Mouse (Mus musculus): ENCODE measurements around the gene H2al1a. TPM values are rescaled to one million over a fixed set of nuclear protein-coding genes. Genes with fewer than 3 reads are reported as not detected.
"Not testable (repeated sequence)": the region's sequence is repeated elsewhere in the genome, so short reads cannot be mapped to it uniquely, and the experiment has no call there.

Gene H2al1a
- not detected in 2 replicates for polyA plus RNA-seq (2015; fragmentation: Nextera tagmentation; extraction: Ambion mirVana)

DNA sequence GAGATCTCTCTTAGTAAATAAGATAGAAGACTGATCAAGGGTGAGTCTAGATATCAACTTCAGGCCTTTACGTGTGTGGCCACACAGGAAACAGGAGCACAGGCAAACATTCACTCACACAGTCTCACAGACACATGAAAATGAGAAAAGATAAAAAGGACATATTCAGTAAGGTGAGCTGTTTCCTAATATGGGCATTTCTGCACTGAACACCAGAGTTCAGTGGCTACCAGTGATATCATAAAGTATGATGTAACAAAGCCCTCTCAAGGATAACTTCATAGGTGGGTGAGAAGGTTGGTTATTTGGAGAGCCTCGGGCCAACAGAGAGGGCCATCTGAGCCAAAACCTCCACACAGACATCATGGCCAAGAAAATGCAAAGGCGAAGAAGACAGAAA, at the start of gene H2al1a:
Gene H2al1a (plus strand): TSS at position 301 of the 400 bp plus-strand sequence.
- H3K9ac ChIP-seq (ENCODE audit: low read depth, low read length); H3K4me1 ChIP-seq (replicated peaks; ENCODE audit: control insufficient read depth, insufficient read depth, low read length); H3K27me3 ChIP-seq (replicated peaks; ENCODE audit: control insufficient read depth, insufficient read depth, low read length); ATAC-seq; H3K4me2 ChIP-seq (replicated peaks; ENCODE audit: low read depth); H3K4me3 ChIP-seq (ENCODE audit: low read depth, low read length); H3K36me3 ChIP-seq (ENCODE audit: control insufficient read depth, insufficient read depth); H3K27ac ChIP-seq (ENCODE audit: low read depth, low read length); H3K9me3 ChIP-seq (ENCODE audit: control insufficient read depth): not testable (repeated sequence)
- WGBS, result no CpG with 5 or more reads among the region's 3 CpGs

DNA sequence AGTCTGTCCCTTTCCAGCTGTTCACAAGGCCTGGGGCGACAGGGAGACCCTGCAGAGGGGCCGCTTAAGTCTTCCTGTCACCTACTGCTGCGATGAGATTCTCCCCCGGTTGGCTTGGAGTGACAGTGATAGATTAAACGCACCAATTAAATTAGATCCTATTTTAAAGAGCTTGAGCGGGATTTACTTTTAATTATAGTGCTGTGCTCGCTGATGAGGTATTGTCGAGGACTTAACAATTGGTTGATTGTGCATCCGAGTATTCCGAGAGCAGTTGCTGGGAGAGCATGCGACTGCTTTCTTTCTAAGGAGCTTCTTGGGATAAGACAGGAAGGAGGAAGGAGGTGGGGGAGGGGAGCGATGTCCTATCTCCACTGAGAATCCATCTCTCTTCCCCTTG, 48.9 kb upstream of the H2al1a start:
- no peak overlapping the region for H3K4me2 ChIP-seq (replicated peaks; ENCODE audit: low read depth)
- no peak for TF ChIP-seq CTCF (IDR thresholded peaks at IDR 0.05; ENCODE audit: low read depth)
- no peaks in the 10 kb centered on the region for H3K9me3 ChIP-seq (ENCODE audit: control insufficient read depth)
- no peak overlapping the region for H3K27ac ChIP-seq (ENCODE audit: low read depth, low read length)
- H3K4me3 ChIP-seq (ENCODE audit: low read depth, low read length), result no peak overlapping the region
- H3K9ac ChIP-seq (ENCODE audit: low read depth, low read length), result no peak overlapping the region
- ATAC-seq, result no peak
- no peaks in the 10 kb centered on the region for H3K4me1 ChIP-seq (replicated peaks; ENCODE audit: control insufficient read depth, insufficient read depth, low read length)
- no peaks in the 10 kb centered on the region for H3K27me3 ChIP-seq (replicated peaks; ENCODE audit: control insufficient read depth, insufficient read depth, low read length)
- H3K36me3 ChIP-seq (ENCODE audit: control insufficient read depth, insufficient read depth), result no peaks in the 10 kb centered on the region
- 39% methylated on average over 12 of the region's 12 CpGs for WGBS

DNA sequence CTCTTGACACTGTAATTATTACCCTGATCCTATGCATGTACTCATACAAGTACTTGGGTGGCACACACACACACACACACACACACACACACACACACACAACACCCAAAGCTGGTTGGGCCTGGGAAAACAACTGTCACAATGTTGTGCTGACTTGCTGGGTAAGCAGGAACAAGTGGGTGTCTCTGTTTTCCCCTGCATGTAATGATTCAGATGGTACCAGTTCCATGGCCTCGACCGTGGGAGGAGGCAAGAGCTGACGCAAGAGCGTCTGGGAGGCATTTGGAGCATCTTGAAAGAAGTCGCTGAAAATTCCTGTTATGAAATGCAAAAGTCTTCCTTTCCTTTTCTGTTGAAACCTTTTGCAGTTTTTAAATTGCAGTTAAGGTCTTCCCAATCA, 45.0 kb upstream of the H2al1a start:
- no peaks in the 10 kb centered on the region for H3K9me3 ChIP-seq (ENCODE audit: control insufficient read depth)
- no peaks in the 10 kb centered on the region for H3K27me3 ChIP-seq (replicated peaks; ENCODE audit: control insufficient read depth, insufficient read depth, low read length)
- H3K4me3 ChIP-seq (ENCODE audit: low read depth, low read length), result no peak overlapping the region
- no peak overlapping the region for H3K4me2 ChIP-seq (replicated peaks; ENCODE audit: low read depth)
- ATAC-seq, result no peak
- no peaks in the 10 kb centered on the region for H3K36me3 ChIP-seq (ENCODE audit: control insufficient read depth, insufficient read depth)
- no peak overlapping the region for H3K9ac ChIP-seq (ENCODE audit: low read depth, low read length)
- no peak for TF ChIP-seq CTCF (IDR thresholded peaks at IDR 0.05; ENCODE audit: low read depth)
- H3K4me1 ChIP-seq (replicated peaks; ENCODE audit: control insufficient read depth, insufficient read depth, low read length), result no peaks in the 10 kb centered on the region
- H3K27ac ChIP-seq (ENCODE audit: low read depth, low read length), result no peak overlapping the region
- WGBS, result 64% methylated on average over 5 of the region's 5 CpGs

- no peak overlapping the region for H3K4me2 ChIP-seq (replicated peaks; ENCODE audit: low read depth)
- H3K9ac ChIP-seq (ENCODE audit: low read depth, low read length), result no peak overlapping the region
- H3K36me3 ChIP-seq (ENCODE audit: control insufficient read depth, insufficient read depth), result no peaks in the 10 kb centered on the region
- no peaks in the 10 kb centered on the region for H3K4me1 ChIP-seq (replicated peaks; ENCODE audit: control insufficient read depth, insufficient read depth, low read length)
- H3K27me3 ChIP-seq (replicated peaks; ENCODE audit: control insufficient read depth, insufficient read depth, low read length), result no peaks in the 10 kb centered on the region
- H3K27ac ChIP-seq (ENCODE audit: low read depth, low read length), result no peak overlapping the region
- no peaks in the 10 kb centered on the region for H3K9me3 ChIP-seq (ENCODE audit: control insufficient read depth)
- no peak for TF ChIP-seq CTCF (IDR thresholded peaks at IDR 0.05; ENCODE audit: low read depth)
- no peak for ATAC-seq
- WGBS, result 62% methylated on average over 11 of the region's 11 CpGs
- no peak overlapping the region for H3K4me3 ChIP-seq (ENCODE audit: low read depth, low read length)
Measured at GRCm38 (mm10) chrX:11254521-11255207, 44.4 kb upstream of the H2al1a start.

DNA sequence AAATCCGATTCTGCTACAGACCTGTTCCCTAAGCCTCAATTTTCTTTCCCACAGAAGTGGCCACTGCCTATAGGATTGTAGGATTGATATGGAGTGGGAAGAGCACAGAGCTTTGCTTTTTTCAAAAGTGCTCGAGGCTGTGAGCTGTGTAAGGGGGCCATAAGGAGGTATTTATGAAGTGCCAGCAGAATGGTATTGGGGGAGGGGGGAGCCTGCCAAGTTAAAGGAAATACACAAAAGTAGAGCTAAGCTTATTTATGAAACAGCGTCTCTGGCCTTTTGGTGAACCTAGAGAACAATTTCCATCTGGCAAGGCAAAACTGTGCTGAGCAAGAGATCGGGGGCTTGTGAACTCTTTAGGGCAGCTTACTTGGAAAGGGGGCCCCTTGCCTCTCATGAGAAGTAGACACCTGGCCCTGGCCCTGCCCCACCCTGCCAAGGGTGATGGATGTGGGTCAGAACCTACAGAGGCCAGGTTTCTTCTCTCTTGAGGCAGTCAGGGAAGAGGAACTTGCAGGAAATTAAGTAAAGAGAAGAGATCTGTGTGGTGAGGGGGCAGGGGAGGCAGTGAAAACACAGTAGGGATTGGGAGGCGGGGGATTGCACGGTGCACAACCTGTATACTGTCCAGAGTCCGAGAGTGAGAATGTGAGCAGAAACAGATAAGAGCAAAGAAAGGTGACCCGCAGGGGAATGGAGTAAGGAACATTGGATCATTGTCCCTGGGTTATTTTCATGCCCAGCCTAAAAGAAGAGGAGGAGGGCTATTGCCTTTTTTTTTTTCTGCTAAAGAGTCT, 43.3 kb upstream of the H2al1a start:
- WGBS, result 52% methylated on average over 8 of the region's 8 CpGs
- Histone ChIP-seq H3K27ac (ENCODE audit: low read depth, low read length) (no peak overlapping the region), H3K36me3 (ENCODE audit: control insufficient read depth, insufficient read depth) (no peaks in the 10 kb centered on the region), H3K27me3 (replicated peaks; ENCODE audit: control insufficient read depth, insufficient read depth, low read length) (no peaks in the 10 kb centered on the region), H3K9ac (ENCODE audit: low read depth, low read length) (no peak overlapping the region), H3K4me2 (replicated peaks; ENCODE audit: low read depth) (no peak overlapping the region), H3K9me3 (ENCODE audit: control insufficient read depth) (no peaks in the 10 kb centered on the region), H3K4me3 (ENCODE audit: low read depth, low read length) (no peak overlapping the region), H3K4me1 (replicated peaks; ENCODE audit: control insufficient read depth, insufficient read depth, low read length) (no peaks in the 10 kb centered on the region)
- TF ChIP-seq CTCF (IDR thresholded peaks at IDR 0.05; ENCODE audit: low read depth), result no peak
- ATAC-seq, result no peak

- no peaks in the 10 kb centered on the region for H3K36me3 ChIP-seq (ENCODE audit: control insufficient read depth, insufficient read depth)
- no peak overlapping the region for H3K4me2 ChIP-seq (replicated peaks; ENCODE audit: low read depth)
- H3K4me3 ChIP-seq (ENCODE audit: low read depth, low read length), result no peak overlapping the region
- H3K27me3 ChIP-seq (replicated peaks; ENCODE audit: control insufficient read depth, insufficient read depth, low read length), result no peaks in the 10 kb centered on the region
- TF ChIP-seq CTCF (IDR thresholded peaks at IDR 0.05; ENCODE audit: low read depth), result no peak
- 66% methylated on average over 8 of the region's 8 CpGs for WGBS
- H3K9ac ChIP-seq (ENCODE audit: low read depth, low read length), result no peak overlapping the region
- ATAC-seq, result no peak
- H3K4me1 ChIP-seq (replicated peaks; ENCODE audit: control insufficient read depth, insufficient read depth, low read length), result no peaks in the 10 kb centered on the region
- no peaks in the 10 kb centered on the region for H3K9me3 ChIP-seq (ENCODE audit: control insufficient read depth)
- H3K27ac ChIP-seq (ENCODE audit: low read depth, low read length), result no peak overlapping the region
Measured at GRCm38 (mm10) chrX:11264918-11265317, 34.1 kb upstream of the H2al1a start.

Data from intestine, postnatal 0 days (tissue).